Comparison of ENCODE assay signal across 12 mouse cellular contexts in the genomic region with DNA sequence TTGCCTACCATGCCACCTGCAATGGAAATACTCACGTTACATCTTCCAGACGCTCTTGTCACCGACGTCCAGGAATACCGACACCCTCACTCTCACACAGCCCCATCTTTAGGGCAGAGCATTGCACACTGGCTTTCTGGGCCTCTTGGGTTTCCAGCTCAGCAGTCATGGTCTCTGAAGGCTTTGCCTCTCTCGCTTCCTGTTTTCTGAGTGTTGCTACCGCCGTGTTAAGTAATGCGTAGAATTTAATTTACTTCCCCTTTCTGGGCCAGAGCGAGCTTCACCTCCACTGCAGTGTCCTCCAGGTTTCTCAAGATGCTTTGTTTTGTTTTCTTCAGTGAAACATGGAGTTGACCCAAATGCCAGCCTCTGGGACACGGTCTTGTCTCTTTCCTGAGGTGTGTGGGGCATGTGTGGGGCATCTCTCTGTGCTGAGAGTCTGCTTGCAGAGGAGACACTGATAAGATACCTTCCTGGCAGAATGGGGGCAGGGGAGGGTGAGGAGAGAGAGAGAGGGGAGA. TPM values are rescaled to one million over a fixed set of nuclear protein-coding genes. Genes with fewer than 3 reads are reported as not detected.
DNase-seq lines count a peak whose midpoint lies in the region; ATAC-seq and TF ChIP-seq lines count a peak whose summit lies in the region.
"Had no signal": no experiment of that assay in that cellular context is flagged by ENCODE, and none has a peak within 500 bp of the region (broad histone marks: within the 10 kb centered on the region; RNA-seq: fewer than 3 reads in every experiment).

No protein-coding gene starts in this region.

- no peak for TF ChIP-seq EP300 in lung, postnatal 0 days (IDR thresholded peaks at IDR 0.05)

- no peaks in the 10 kb centered on the region for H3K27me3 ChIP-seq in embryonic facial prominence, embryonic 10.5 days (replicated peaks; ENCODE audit: low read depth, poor library complexity, severe bottlenecking)
- H3K27me3 ChIP-seq in lung, postnatal 0 days (replicated peaks; ENCODE audit: insufficient read depth, low read length): no peaks in the 10 kb centered on the region
- no peaks in the 10 kb centered on the region for H3K27me3 ChIP-seq in midbrain, embryonic 14.5 days (ENCODE audit: control insufficient read depth, insufficient read depth, low read length)
- H3K27me3 ChIP-seq: limb, embryonic 15.5 days; neural tube, embryonic 13.5 days had no signal

- no peaks in the 10 kb centered on the region for H3K9me3 ChIP-seq in embryonic facial prominence, embryonic 10.5 days
- H3K9me3 ChIP-seq in lung, postnatal 0 days (ENCODE audit: low read length): no peaks in the 10 kb centered on the region
- H3K9me3 ChIP-seq in midbrain, embryonic 14.5 days (ENCODE audit: control insufficient read depth, low read length): no peaks in the 10 kb centered on the region
- H3K9me3 ChIP-seq: limb, embryonic 15.5 days; neural tube, embryonic 13.5 days had no signal

- no peak overlapping the region for H3K9ac ChIP-seq in lung, postnatal 0 days (replicated peaks; ENCODE audit: low read depth)
- H3K9ac ChIP-seq in midbrain, embryonic 14.5 days (replicated peaks; ENCODE audit: low read length): no peak overlapping the region
- H3K9ac ChIP-seq: limb, embryonic 15.5 days; neural tube, embryonic 13.5 days had no signal

- peak; percentile 74 for DNase-seq in CD4-positive, CD25-positive, alpha-beta regulatory T cell, adult 2 months (ENCODE audit: low read depth, low spot score)
- no peak for DNase-seq in embryonic facial prominence, embryonic 10.5 days (ENCODE audit: low spot score)
- peak; percentile 30 for DNase-seq in lung, postnatal 0 days (ENCODE audit: low spot score)
- peak; percentile 52 to 54 for DNase-seq in spleen, postnatal 10 days (ENCODE audit: low spot score in 2 of 2)
- DNase-seq in layer of hippocampus, adult 11-12 months (ENCODE audit: low spot score): no peak
- DNase-seq in MN1 (ENCODE audit: low spot score): no peak
- no peak for DNase-seq in heart, postnatal 14 days
- no peak for DNase-seq in midbrain, embryonic 14.5 days
- DNase-seq: gastrocnemius, postnatal 14 days had no signal

- no peak overlapping the region for H3K4me2 ChIP-seq in lung, postnatal 0 days (replicated peaks; ENCODE audit: low read depth, low read length)
- H3K4me2 ChIP-seq in midbrain, embryonic 14.5 days (ENCODE audit: low read length): no peak overlapping the region
- H3K4me2 ChIP-seq: limb, embryonic 15.5 days; neural tube, embryonic 13.5 days had no signal

- WGBS in embryonic facial prominence, embryonic 10.5 days: 82% methylated on average over 11 of the region's 11 CpGs
- 73% methylated on average over 11 of the region's 11 CpGs for WGBS in lung, postnatal 0 days
- WGBS in midbrain, embryonic 14.5 days: 81% methylated on average over 11 of the region's 11 CpGs

- H3K4me3 ChIP-seq in embryonic facial prominence, embryonic 10.5 days: no peak overlapping the region
- no peak overlapping the region for H3K4me3 ChIP-seq in lung, postnatal 0 days (ENCODE audit: low read depth, low read length)
- no peak overlapping the region for H3K4me3 ChIP-seq in midbrain, embryonic 14.5 days (replicated peaks; ENCODE audit: low read depth, low read length)
- H3K4me3 ChIP-seq: limb, embryonic 15.5 days; neural tube, embryonic 13.5 days had no signal

- no peak for TF ChIP-seq CTCF in lung, postnatal 0 days (IDR thresholded peaks at IDR 0.05)

- intact Hi-C loops in heart, postnatal 14 days (cut with DNase I): no loop called here

- H3K36me3 ChIP-seq in embryonic facial prominence, embryonic 10.5 days (replicated peaks): no peaks in the 10 kb centered on the region
- no peaks in the 10 kb centered on the region for H3K36me3 ChIP-seq in lung, postnatal 0 days (ENCODE audit: insufficient read depth, low read length)
- H3K36me3 ChIP-seq in midbrain, embryonic 14.5 days (ENCODE audit: control insufficient read depth, insufficient read depth, low read length): no peaks in the 10 kb centered on the region
- H3K36me3 ChIP-seq: limb, embryonic 15.5 days; neural tube, embryonic 13.5 days had no signal

- ATAC-seq in lung, postnatal 0 days: no peak; the same call in 1 of the 2 replicates
- no peak for ATAC-seq in midbrain, embryonic 14.5 days (ENCODE audit: low FRiP score, low TSS enrichment)

- 0 out of 2 replicates have a peak, but pooled peaks cover 6% of the 10 kb centered on the region for H3K4me1 ChIP-seq in embryonic facial prominence, embryonic 10.5 days
- no peaks in the 10 kb centered on the region for H3K4me1 ChIP-seq in lung, postnatal 0 days (ENCODE audit: insufficient read depth, low read depth, low read length)
- no peaks in the 10 kb centered on the region for H3K4me1 ChIP-seq in midbrain, embryonic 14.5 days (ENCODE audit: control insufficient read depth, insufficient read depth, low read length)
- H3K4me1 ChIP-seq: limb, embryonic 15.5 days; neural tube, embryonic 13.5 days had no signal

- 0 out of 2 replicates have a peak overlapping the region, but pooled peaks have one; percentile 0 for H3K27ac ChIP-seq in embryonic facial prominence, embryonic 10.5 days (replicated peaks)
- no peak overlapping the region for H3K27ac ChIP-seq in lung, postnatal 0 days (ENCODE audit: low read length)
- no peak overlapping the region for H3K27ac ChIP-seq in midbrain, embryonic 14.5 days (replicated peaks; ENCODE audit: low read depth, low read length)
- H3K27ac ChIP-seq: limb, embryonic 15.5 days; neural tube, embryonic 13.5 days had no signal

RNA-seq across cellular contexts. Expression of a gene that starts 29.4 kb away (rescaled TPM):
- polyA plus RNA-seq in embryonic facial prominence, embryonic 10.5 days (2016; fragmentation: Nextera tagmentation; extraction: Ambion mirVana): not detected in 2 replicates
- polyA plus RNA-seq in lung, postnatal 0 days (2015; fragmentation: Nextera tagmentation; extraction: Ambion mirVana): 0.02 TPM in 1 of 2 replicates, not detected in the other
- total RNA-seq in heart, postnatal 14 days (2021): under 1 TPM; 0.07 to 0.12 TPM
- not detected in 2 replicates for polyA plus RNA-seq in midbrain, embryonic 14.5 days (2014; fragmentation: Nextera tagmentation; extraction: Ambion mirVana)
- polyA plus RNA-seq: hindbrain, embryonic 11.5 days; limb, embryonic 15.5 days; neural tube, embryonic 13.5 days had no signal

Comparison
In these comparisons a context has a peak if more than half of its experiments do, and no peak if none do; other contexts are left out.
1. DNase-seq: peak in CD4-positive, CD25-positive, alpha-beta regulatory T cell, adult 2 months (single experiment), lung, postnatal 0 days (single experiment) and spleen, postnatal 10 days (2 of 2); none in embryonic facial prominence, embryonic 10.5 days (single experiment), layer of hippocampus, adult 11-12 months (single experiment), MN1 (single experiment), heart, postnatal 14 days (0 of 2) and midbrain, embryonic 14.5 days (single experiment).